Mouse (Mus musculus): Measurements from ENCODE around the gene Gm45521. TPM values are rescaled to one million over a fixed set of nuclear protein-coding genes. Genes with fewer than 3 reads are reported as not detected.

The Gm45521 gene
- not detected for total RNA-seq (2021)

DNA sequence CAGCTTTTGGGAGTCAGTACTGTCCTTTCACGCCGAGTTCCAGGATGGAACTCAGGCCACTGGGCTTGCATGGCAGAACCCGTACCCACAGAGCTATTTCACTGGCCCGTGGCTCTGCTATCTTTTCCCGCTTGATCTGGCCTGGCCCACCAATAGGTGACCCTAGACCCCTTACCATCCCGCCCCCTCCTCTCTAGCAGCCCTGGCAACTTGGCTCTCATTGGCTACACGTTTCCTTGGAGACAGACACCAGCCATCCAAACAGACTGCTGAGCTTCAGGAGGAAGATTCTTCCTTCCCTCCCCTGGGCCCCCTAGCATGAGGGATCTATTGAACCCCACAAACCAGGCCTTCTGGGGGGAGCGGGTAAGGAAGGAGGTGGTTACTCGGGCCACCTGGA, at the start of gene Gm45521:
TSS of gene Gm45521 (plus strand) at position 240 of the 400 bp plus-strand sequence.
- intact Hi-C loops (cut with DNase I), result no loop called here
- no peak for DNase-seq (ENCODE audit: low spot score)

DNA sequence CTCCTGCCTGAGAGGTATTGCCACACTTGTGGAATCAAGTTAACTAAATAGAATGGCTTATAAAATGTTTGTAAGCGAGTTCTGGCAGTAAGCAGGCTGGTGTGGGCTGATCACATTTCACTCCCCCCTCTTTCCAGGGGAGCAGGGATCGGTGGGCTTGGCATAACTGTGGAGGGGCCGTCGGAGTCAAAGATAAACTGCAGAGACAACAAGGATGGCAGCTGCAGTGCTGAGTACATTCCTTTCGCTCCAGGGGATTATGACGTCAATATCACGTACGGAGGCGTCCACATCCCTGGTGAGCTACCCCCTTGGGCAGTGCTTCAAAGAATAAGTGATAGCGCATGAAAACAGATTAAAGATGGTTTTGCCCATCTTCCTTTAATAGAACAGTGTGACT, 47.6 kb upstream of the Gm45521 start:
- intact Hi-C loops (cut with DNase I), result no loop called here
- no peak for DNase-seq (ENCODE audit: low spot score)

DNA sequence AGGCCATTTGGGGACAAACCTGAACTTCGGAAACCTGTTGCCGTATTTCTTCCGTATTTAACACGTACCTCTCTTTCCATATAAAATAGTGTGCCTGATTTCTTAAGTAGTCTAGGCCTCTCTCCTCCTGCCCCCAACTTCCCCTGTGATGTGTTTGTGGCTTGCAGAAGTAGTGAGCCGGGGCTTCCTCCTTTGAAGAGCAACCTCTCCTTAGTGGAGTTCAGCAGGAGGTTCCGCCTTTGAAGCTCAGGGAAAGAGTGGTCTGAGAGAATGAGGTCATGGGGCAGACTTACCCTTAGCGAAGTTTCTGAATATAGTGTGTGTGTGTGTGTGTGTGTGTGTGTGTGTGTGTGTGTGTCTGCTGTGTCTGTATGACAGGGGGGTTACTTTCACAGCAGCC, 43.2 kb upstream of the Gm45521 start:
- intact Hi-C loops (cut with DNase I), result no loop called here
- DNase-seq (ENCODE audit: low spot score), result no peak

DNA sequence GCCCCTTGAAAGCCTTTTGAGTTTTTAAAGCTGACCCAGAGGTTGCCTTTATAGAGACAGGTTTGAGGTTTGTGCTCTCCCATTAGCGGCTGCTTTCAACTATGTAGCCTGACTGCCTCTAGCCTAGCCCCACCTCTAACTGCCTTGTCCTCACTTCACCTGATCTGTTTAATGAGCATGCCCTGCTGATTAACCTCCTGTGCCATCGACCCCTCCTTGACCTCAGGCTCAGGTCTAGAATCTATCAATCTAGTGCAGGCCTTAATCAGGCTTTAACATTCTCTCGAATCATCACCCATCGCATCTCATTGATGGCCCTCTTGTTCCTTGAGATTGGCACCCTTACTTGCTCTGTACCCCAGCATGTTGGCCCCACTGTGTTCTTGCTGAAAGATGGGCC, 42.6 kb upstream of the Gm45521 start:
- intact Hi-C loops (cut with DNase I), result no loop called here
- no peak for DNase-seq (ENCODE audit: low spot score)

DNA sequence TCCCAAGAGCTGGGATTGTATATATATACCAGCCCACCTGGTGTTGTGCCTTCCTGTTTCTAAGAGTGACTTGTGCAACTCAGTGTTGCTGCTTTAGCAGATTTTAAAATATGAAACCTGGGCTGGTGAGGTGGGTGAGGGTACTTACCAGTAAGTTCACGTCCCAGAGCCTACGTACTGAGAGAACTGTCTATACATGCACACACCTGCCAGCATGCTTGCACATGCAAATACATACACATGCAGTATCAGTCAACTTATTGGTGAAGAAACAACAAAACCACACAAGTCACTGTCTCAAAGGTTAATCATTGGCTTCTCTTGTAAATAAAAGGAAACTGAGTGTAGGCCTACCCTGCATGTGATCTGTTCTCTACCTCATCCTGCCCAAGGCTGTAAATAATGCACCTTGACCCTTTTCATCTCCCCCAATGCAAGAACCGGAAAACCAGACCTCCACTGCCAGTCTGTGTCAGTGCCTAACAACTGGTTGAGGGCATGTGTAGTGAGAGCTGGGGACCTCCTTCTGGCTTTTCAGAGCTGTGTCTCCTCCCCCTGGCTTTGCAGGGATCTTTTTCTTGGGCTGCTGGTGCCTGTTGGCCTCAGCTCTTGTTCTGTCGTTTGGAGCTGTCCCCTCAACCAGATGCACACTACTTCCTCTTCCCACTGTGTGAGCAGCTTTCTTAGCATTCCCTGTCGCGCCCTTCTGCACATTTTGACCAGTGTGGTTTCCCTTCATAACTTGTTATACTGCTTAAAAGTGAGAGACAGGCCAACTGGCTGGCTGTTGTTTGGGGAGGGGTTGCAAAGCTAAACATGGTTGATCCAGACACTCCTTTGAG, 38.7 kb upstream of the Gm45521 start:
- intact Hi-C loops (cut with DNase I), result no loop called here

DNA sequence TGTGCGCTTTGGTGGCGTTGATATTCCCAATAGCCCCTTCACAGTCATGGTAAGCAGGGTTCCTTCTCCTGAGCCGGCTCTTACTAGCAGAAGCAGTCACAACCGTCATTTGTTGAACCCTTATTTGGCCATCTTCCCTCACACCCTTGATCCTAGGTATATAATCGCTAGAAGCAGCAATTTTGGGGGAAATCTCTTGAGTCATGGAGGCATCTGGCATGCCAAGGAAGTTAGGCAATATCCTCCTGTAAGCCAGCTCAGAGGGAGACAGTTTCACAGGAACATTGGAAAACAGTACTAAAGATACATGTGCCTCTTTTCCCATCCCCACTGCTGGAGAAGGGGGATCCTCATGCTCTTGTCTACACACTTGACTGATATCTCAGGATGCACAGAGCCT, 37.8 kb upstream of the Gm45521 start:
- intact Hi-C loops (cut with DNase I), result no loop called here
- no peak for DNase-seq (ENCODE audit: low spot score)

More for the DNA sequence above, 38.7 kb upstream of the Gm45521 start:
- no peak for DNase-seq (ENCODE audit: low spot score)

DNA sequence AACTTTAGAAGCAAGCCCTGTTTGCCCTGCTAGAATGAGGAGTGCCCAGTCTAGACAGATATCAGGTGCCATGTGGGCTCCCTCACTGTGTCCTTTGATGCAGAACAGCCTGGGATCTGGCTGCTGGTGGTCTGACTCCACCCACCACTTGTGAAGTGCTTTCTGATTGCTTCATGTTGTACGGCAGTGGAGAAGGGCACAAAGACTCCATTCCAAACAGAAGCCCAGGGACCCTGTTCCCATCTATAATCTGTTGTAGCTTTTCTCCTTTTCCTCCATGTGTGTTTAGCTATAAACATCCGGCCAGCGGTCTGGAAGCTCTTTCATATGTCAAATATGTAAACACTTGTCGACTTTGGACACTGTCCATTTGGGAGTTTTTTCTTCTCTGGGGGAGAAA, 37.2 kb upstream of the Gm45521 start:
- no peak for DNase-seq (ENCODE audit: low spot score)
- intact Hi-C loops (cut with DNase I), result loop anchor here (10.0 kb wide), 1 partner anchor 65 kb away; no protein-coding TSS in a partner anchor

DNA sequence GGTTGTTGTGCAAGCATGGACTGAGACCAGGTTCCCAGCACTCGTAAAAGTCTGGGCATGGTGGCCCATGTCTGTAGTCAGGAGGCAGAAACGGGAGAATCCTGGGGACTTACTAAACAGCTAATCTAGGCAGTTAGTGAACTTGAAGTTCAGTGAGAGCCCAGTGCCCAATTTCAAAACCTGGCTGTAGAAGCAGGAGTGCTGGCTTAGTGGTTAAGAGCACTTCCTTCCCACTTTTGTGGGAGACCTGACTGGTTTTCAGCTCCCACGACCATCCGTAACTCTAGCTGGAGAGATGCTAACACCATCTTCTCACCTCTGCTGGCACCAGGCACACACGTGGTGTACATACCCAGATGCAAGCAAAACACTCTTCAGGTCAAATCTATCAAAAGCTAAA, 35.6 kb upstream of the Gm45521 start:
- intact Hi-C loops (cut with DNase I), result loop anchor here (10.0 kb wide), 1 partner anchor 63 kb away; no protein-coding TSS in a partner anchor
- DNase-seq (ENCODE audit: low spot score), result no peak

DNA sequence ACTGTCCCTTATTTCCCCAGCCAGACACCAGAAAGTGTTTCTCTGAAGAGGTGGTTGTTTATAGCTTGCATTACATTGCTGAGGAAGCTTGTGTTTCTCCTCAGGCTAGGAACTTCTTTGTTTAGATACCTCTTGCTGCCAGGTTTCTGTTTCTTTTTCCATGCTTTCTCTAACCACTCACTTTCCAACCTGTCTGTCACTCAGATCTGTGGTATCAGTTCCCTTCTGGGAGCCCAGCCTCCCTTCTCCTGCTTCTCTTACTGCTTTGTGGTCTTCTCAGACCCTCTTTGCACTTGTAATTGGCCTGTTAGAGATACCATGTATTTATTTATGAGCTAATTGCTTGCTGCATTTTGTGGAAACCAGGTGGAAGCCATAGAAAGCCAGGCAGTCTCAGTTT, 33.5 kb upstream of the Gm45521 start:
- intact Hi-C loops (cut with DNase I), result loop anchor here (10.0 kb wide), 1 partner anchor 61 kb away; no protein-coding TSS in a partner anchor
- no peak for DNase-seq (ENCODE audit: low spot score)

DNA sequence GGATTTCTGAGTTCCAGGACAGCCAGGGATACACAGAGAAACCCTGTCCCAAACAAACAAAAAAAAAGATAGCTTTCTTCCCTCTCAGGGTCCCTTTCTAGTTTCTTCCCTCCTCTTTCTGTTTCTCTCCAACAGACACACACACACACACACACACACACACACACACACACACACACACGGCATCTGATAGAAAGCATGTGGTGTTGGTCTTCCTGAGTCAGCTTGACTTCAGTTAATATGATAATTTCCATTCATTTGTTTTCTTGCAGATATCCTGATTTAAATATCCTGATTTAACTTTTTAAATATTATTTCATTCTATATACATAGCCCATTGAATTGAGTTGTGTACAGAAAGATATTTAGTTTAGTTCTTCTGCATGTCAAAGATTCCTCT, 28.7 kb upstream of the Gm45521 start:
- intact Hi-C loops (cut with DNase I), result loop anchor here (10.0 kb wide), 1 partner anchor 56 kb away; no protein-coding TSS in a partner anchor
- no peak for DNase-seq (ENCODE audit: low spot score)

DNA sequence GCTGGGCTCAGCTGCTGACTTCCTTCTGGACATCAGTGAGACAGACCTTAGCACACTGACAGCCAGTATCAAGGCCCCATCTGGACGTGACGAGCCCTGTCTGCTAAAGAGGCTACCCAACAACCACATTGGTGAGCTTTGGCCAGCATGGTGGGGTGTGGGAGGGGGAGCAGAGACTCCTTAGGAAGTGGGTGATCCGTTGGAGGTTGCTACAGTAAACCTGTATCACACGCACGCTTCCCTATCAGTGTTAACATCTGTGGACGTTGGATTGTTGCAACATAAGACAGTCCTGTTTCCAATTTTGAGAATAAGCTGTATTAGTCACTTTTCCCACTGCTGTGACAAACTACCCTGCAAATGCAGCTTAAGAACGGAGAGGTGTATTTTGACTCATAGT, 28.1 kb upstream of the Gm45521 start:
- intact Hi-C loops (cut with DNase I), result loop anchor here (10.0 kb wide), 1 partner anchor 56 kb away; no protein-coding TSS in a partner anchor
- no peak for DNase-seq (ENCODE audit: low spot score)

DNA sequence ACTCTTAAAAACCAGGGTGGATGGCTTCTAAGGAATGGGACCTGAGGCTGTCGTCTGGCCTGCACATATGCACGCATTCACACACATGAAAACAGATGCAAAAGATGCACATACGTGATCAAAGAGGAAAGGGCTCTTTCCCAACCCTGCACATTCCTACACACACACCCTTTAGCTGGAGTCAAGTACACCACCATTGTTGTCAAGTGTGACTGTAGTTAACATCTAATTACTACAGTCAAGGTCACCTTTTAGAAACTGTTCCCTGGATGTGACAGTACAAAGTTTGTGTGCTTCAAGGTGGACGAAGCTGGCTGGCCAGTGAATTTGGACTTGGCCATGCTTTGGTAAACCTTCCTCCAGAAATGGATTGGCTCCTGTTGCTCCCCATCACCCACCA, 24.9 kb upstream of the Gm45521 start:
- intact Hi-C loops (cut with DNase I), result no loop called here
- no peak for DNase-seq (ENCODE audit: low spot score)

DNA sequence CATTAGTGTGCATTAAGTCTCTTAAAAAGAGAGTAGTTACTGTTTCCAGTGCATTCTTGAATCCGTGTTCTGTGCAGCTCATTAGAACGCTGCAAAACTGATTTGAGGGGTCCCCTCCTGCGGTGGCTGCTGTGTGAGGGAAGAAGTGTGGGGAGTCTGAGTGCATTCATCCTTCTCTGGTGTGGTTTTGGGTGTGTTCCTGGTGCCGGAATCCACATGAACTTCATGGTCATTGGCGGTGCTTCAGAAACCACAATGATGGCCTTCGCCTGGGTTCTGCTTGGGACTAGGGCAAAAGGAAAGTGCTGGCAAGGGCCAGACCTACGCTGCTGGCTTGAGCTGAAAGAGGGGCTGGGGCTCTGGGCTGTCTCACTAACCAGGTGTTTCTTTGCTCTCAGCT, 22.9 kb upstream of the Gm45521 start:
- no peak for DNase-seq (ENCODE audit: low spot score)
- intact Hi-C loops (cut with DNase I), result no loop called here

DNA sequence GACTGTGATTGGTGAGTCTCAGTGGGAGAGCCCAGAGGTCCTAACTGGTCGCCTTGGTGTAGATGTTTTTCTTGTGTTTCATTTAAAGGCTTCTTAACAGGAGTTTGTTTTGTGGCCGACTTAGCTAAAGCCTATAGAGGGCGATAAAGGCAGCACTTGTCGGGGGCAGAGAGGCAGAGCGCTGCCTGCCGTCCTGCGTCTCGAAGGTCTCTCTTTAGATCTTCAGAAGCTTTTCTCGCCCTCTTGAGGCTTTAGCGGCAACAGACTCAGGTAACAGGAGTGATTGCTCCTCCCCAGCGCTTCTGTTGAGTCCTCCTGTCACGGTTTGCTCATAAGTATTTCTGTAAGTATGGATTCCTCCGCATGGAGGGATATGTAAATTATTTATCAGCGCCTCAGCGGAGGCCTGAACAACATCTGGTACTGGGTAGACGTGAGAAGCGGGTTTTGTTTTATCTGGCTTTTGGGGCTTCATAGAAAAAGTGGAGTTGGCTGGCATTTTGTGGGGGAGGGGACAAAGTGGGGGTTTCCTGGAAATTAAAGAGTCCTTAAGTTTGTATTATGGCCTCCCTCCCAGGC, 19.9 kb upstream of the Gm45521 start:
- intact Hi-C loops (cut with DNase I), result no loop called here
- DNase-seq (ENCODE audit: low spot score), result no peak

DNA sequence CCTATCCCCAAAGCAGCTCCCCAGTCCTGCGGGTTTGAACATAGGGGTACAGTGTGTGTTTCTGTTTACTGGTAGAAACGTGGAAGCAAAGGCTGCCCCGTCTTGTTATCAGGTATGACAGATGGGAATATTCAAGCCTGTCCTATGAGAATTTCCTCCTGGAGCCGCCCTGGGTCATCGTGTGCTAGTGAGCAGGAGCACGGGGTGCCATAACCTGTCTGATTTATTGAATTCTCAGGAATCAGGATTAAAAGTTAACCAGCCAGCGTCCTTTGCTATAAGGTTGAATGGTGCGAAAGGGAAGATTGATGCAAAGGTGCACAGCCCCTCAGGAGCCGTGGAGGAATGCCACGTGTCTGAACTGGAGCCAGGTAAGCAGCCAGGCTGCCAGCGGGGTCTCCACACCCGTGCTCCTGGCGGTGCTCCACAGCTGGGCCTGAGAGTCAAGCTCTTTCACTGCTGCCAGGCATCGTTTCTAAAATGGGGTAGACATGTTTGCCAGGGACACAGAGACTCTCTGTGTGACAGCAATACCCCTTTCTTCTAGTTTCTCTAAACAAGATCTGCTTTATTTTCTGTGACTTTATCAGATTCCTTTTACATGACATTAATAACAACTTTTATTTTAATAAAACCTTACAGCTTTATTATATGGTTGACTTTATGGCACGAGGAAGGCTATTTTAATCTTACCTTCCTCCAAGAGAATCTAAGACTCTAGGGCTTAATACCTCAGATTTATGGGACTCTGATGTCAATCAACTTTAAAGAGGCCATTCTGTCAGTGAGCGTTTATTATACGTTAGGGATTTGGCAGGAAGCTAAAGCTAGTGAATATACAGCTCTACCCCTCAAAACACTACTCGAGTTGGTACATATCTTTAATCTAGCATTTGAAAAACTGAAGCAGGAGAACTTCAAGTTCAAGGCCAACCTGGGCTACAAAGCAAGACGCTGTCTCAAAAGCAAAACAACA, 18.0 kb upstream of the Gm45521 start:
- intact Hi-C loops (cut with DNase I), result no loop called here
- no peak for DNase-seq (ENCODE audit: low spot score)

DNA sequence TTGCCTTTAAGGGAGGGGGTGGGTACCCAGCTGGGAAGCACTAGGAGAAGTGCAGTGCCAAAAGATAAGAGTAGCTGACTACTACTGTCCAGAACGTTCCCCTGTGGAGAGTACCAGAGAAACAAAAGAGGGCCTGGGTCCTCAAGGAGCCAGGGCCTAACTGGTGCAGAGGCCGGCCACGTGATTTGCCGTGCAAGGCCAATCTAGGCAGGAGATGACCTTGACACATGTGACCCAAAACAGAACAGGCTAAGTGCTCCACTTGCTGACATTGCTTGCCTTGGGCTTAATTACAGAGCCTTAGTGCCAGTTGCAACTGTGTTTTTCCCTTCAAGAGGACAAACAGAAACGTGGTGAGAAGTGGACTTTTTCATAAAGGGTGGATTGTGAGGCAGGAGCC, 15.7 kb upstream of the Gm45521 start:
- DNase-seq (ENCODE audit: low spot score), result no peak
- intact Hi-C loops (cut with DNase I), result loop anchor here (5.0 to 10.0 kb wide), 2 partner anchors 59 to 127 kb away; partner anchors contain the start of gene Flnb

DNA sequence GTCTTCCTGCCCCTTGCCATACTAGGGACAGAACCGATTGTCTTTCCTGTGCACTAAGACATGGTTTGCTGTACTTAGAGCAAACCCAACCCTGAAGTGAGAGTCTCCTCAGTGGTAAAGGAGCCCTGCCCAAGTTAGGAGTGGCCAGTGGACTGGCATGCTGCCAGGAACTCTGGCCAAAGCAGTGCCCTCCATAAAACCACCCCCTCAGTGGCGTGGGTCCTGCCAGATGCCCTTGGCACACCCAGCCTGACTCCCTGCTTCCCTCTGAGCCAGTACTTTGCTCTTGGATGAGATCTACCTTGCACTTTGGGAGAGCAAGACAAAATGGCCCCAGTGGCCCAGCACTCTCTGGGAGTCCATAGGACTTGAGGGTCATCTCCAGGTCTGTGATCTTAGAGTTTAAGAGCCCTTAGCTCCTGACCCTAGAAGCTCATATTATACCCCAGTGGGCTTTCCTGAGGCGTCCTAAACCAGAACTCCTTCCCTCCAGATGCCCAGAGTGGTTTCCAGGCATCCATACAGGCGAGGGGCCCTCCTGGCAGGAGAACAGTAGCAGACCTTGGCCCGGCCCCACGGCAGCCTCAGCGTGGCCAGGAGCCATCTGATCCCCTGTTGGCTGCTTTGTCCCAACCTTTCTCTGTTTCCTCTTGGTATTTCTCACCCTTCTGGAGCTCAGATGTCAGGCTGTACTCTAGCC, 13.8 kb upstream of the Gm45521 start:
- intact Hi-C loops (cut with DNase I), result loop anchor here (5.0 to 10.0 kb wide), 2 partner anchors 61 to 128 kb away; partner anchors contain the start of gene Flnb
- no peak for DNase-seq (ENCODE audit: low spot score)

DNA sequence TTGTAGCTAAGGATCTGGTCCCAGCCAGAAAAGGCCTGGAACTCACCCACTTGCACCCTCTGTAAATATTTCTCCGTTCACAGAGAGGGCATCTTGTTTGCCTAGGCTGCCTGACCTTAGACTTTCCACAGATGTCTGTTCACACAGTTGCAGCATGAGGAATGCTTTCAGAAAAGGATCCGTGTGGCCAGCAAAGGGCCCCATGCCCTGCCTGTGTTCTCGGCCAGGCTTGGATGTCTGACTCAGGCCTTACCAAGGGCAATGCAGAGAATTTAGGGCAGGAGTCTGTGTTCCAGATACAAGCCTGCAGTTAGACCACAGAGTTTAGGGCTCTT, 13.3 kb upstream of the Gm45521 start:
- DNase-seq (ENCODE audit: low spot score), result no peak
- intact Hi-C loops (cut with DNase I), result loop anchor here (5.0 to 10.0 kb wide), 2 partner anchors 61 to 129 kb away; partner anchors contain the start of gene Flnb

DNA sequence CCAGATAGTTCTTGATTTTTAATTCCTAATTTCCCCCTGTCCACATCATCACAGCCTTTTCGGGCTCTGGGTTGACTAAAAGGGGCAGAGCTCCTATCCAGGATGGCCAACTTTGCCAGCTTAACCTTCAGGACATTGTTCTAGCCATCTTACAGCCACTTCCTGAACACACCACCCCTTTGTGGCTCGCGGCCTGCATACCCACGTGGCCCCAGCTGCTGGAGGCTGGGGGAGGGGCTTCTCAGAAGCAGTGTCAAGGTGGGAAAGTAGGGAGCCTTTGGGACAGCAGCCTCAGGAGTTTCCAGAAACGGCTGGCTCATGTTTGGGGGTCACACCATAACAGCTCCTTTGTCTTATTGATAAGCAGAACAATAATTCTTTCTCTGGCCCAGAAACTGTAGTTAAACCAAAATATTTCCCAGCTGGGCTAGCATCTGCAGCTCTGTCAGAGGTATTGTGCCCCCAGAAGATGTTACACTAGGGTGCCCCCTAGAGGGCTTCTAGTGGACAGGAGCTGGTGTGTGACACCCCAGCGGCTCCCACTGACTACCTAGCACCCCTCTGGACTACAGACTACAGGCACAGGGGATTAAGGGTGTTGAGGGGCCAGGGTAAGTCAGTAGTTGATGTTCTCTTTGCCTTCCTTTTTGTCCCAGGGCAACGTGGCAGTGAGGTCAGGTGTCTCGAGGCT, 12.6 kb upstream of the Gm45521 start:
- intact Hi-C loops (cut with DNase I), result loop anchor here (5.0 to 10.0 kb wide), 2 partner anchors 62 to 130 kb away; partner anchors contain the start of gene Flnb
- no peak for DNase-seq (ENCODE audit: low spot score)
